Mouse (Mus musculus) CD4-positive, CD25-positive, alpha-beta regulatory T cell, adult 4 months (primary cell): ENCODE data around the gene Myadm. TPM values are rescaled to one million over a fixed set of nuclear protein-coding genes. Genes with fewer than 3 reads are reported as not detected.

ENCODE experiments used
- ATAC-seq: one replicate; pipeline ENCODE4 v1.8.0; 2017
- polyA plus RNA-seq, 2 experiments: library from polyadenylated mRNA; unstranded; fragments of 100-300 nt; shearing (Covaris generic); gene quantifications; one replicate each; pipeline ENCODE4 v1.2.1; 2017

Gene Myadm
- polyA plus RNA-seq, 2 experiments from 2014 or later = 7.5 to 7.8 TPM

DNA sequence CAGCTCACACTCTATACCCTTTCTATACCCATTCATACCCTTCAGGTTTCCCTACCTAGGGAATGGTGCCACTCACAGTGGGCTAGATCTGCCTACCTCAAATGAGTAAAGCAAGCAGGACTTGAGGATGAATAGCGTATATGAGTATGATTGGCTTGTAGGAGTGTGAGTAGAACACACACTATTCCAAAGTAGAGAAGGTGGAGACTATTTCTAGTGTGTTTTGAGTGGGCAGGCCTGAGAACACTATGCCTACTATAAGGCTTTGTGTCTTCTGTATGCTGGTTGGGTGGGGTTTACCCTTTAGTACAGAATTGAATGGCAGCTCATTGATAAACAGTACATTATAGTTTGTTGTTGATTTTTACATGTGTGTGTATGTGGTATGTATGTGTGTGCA lies 34.9 kb downstream of the Myadm start:
- no peak for ATAC-seq

- no peak for ATAC-seq
Observed at GRCm38 (mm10) chr7:3327961-3328360, 39.1 kb downstream of the Myadm start.

DNA sequence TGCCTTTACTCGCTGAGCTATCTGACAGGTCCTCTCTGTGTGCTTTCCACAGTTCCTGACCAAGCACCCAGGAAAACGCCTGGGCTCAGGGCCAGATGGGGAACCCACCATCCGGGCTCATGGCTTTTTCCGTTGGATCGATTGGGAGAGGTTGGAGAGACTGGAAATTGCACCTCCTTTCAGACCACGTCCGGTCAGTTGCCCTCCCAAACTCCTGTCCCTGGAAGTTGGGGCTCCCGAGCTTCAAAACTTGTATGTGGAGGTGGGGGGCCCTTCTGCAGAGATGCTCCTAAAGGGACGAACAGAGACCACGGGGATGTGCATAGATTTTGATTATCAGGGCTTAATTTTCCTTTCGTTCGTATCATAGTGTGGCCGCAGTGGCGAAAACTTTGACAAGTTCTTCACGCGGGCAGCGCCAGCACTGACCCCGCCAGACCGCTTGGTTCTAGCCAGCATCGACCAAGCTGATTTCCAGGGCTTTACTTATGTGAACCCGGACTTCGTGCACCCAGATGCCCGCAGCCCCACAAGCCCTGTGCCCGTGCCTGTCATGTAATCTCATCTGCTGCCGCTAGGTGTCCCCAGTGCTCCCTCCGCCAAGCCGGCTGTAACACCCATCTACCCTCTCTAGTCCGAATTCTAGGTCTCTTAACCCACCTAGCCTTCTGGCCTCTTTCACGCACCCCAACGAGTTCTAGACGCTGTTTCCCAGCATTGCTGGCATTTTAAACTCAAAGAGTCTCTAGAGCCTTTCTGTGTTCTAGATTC lies 41.1 kb downstream of the Myadm start:
- ATAC-seq = no peak

DNA sequence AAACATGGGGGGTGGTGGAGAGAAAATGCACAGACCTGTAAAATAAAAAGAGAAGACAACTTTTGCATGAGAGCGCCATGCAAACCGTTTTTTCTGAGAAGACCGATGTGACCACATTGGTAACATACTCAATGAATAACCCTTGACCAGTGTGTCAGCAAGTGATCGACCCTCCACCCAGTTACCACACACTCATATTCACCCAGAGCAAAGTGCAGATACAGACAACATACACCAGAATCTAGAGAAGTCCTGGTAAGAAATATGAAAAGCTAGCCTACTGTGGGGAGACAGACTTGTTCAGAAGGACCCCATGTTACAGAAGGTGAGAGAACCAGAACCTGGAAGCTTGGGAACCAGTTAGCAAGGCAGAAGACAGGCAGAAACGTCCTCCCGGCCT lies 42.3 kb downstream of the Myadm start:
- ATAC-seq = no peak

GRCm38 (mm10) chr7:3331581-3332223 lies 42.8 kb downstream of the Myadm start:
- no peak for ATAC-seq

DNA sequence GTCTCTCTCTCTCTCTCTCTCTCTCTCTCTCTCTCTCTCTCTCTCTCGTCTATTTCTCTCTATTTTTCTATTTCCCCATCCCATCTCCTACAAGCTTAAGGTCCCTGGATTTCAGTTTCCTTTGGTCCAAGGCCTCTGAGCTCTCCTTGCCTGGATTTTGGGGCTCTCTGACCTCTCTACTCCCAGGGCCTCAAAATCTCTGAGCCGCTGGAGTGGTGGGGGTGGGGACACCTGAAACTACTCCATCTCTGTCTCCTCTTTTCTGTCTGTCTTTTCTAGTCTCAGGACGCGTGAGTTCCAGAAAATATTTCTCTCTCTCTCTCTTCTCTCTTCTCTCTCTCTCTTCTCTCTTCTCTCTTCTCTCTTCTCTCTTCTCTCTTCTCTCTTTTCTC lies 43.3 kb downstream of the Myadm start:
- ATAC-seq = no peak

GRCm38 (mm10) chr7:3332619-3333521 lies 44.0 kb downstream of the Myadm start, which contains the start of gene Cacng7:
Gene Cacng7, plus strand, starts transcription at chr7:3332955.
- no peak for ATAC-seq

DNA sequence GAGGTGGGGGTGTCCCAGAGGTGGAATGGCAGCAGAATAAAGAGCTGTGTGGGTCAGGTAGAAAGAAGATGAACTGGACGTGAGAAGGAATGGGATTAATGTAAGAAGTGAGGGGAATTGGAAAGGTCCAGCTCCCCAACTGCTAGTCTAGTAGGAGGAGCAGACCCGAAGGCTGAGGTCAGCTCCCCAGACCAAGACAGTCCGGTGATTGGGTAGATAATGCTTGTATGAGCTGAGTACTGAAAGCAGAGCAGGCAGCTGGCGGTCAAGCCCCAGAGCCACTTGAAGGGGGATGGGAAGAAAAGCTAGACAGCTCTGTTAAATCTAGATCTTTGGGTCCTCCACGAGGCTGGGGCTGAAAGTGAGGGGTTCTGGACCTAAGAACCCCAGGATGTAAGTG lies 44.7 kb downstream of the Myadm start:
- ATAC-seq = no peak

GRCm38 (mm10) chr7:3336412-3336811 lies 47.5 kb downstream of the Myadm start:
- ATAC-seq = no peak

DNA sequence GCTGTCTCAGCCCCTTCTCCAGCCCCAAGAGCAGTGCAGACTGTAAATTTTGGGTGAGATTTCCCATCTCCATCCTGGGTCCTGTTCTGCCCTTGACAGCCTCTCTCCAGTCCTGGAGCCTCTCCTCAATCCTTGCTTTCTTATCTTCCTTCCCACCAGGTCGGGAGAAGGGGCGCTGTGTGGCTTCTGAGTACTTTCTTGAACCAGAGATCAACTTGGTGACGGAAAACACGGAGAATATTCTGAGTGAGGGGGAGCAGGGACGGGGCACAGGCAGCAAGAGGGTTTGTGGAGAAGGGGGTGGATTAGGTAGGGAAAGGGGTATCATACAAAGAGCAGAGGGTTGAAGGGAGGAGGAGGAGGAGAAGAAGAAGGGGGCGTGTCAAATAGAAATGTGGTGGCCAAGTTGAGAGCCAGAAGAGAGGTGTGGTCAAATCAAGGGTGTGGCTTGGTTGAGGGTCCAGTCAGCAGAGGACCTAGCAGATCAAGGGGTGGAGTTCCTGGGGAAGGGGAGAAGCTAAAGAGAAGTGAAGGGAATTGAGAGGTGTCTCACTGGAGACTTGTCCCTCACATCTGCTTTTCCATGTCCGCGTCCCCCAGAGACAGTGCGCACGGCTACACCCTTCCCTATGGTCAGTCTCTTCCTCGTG lies 49.5 kb downstream of the Myadm start:
- ATAC-seq = no peak

GRCm38 (mm10) chr7:3339010-3339409 lies 50.1 kb downstream of the Myadm start:
- ATAC-seq = no peak

DNA sequence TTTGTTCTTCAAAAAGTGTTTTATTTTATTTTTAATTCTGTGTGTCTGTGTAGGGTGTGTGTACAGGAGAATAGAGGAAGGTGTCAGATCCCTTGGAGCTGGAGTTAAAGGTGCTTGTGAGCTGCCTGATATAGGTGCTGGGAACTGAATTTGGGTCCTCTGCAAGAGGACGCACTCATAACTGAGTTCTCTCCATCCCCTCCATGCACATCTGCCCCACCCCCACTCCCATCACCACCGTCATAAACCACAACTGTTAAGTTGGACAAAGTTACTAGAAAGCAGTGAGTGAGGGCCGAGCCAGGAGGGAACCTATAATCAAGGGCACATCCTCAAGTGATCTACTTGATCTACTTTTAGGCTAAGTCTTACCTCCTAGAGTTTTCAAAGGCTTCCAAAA lies 55.0 kb downstream of the Myadm start:
- ATAC-seq = no peak

DNA sequence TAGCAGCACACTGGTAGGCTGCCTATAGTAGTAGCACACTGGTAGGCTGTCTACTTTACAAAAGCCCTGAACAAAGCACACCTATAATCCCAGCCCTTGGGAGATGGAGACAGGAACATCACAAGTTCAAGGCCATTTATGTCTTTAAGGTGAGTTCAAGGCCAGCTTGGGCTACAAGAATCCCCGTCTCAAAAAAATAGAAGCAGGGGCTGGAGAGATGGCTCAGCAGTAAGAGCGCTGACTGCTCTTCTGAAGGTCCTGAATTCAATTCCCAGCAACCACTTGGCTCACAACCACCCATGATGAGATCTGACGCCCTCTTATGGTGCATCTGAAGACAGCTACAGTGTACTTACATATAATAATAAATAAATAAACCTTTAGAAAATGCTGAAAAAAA lies 56.4 kb downstream of the Myadm start:
- no peak for ATAC-seq

GRCm38 (mm10) chr7:3347366-3348287 lies 58.7 kb downstream of the Myadm start:
- no peak for ATAC-seq

DNA sequence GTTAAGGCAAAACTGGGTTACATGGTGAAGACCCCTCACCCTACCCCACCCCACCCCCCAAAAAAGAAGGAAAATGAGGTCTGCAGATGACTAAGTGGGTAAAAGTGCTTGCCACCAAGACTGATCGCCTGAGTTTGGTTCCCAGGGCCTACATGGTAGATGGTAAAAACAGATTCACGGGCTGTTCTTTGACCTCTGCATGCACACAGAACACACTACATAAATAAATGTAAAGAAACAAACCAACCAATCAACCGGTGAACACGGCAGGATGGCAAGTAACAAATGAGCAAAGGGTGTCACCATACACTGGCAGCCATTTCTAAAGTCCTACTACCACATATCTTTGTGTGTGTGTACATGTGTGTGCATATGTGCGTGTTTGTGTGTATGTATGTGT lies 59.4 kb downstream of the Myadm start:
- ATAC-seq = no peak

DNA sequence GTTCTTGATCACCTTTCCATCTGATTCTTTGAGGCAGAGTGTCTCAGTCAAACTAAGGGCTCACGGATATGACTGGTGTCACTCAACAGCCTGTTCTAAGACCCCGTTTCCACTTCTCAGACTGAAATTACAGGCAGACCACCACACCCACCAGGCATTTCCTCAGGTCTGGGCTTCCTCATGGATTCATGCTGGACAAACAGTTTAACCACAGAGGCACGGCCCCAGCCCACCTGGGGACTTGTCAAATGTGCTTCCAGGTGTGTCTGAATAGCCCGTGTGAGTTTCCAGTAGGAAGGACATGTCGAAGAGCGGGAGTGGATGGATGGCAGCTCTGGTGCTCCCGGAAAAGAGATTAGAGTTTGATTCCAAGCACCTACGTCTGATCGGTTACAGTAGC lies 60.9 kb downstream of the Myadm start:
- no peak for ATAC-seq

Other genes starting within 250 kb of the Myadm start
- gene AU018091, start 119.9 kb upstream of the Myadm start, polyA plus RNA-seq = not detected
- not detected for gene Nlrp12, start 39.3 kb upstream of the Myadm start, polyA plus RNA-seq
- gene Prkcg, start 99 bp downstream of the Myadm start, polyA plus RNA-seq = not detected
- not detected for gene Cacng7, start 43.9 kb downstream of the Myadm start, polyA plus RNA-seq
- not detected for gene Cacng8, start 101.6 kb downstream of the Myadm start, polyA plus RNA-seq
- gene Cacng6, start 135.1 kb downstream of the Myadm start, polyA plus RNA-seq = not detected
- gene Tarm1, start 213.5 kb downstream of the Myadm start, polyA plus RNA-seq = not detected